Mouse (Mus musculus): ENCODE measurements around the gene Olfr1228.

Olfr1228 gene

GRCm38 (mm10) chr2:89253962-89254361 is at the start of gene Olfr1228:
TSS of gene Olfr1228 (minus strand) at chr2:89254062.
- no peak for DNase-seq

- DNase-seq, result no peak
Measured at GRCm38 (mm10) chr2:89297168-89297567, 43.3 kb upstream of the Olfr1228 start, which contains the start of gene Olfr1230. TSS of gene Olfr1230 (minus strand) at chr2:89297268.

GRCm38 (mm10) chr2:89287914-89288313 is 34.1 kb upstream of the Olfr1228 start, which contains the start of gene Olfr1229:
TSS of gene Olfr1229 (minus strand) at chr2:89288014.
- DNase-seq, result no peak

GRCm38 (mm10) chr2:89199948-89200347 is 53.9 kb downstream of the Olfr1228 start, which contains the start of gene Olfr1226:
TSS of gene Olfr1226 (minus strand) at chr2:89200048.
- no peak for DNase-seq

All from thymus, postnatal 14 days (tissue).